Comparison of ENCODE assay signal across 8 mouse cellular contexts in genomic region chr6:17636764-17637170, GRCm38 (mm10). TPM values are rescaled to one million over a fixed set of nuclear protein-coding genes. Genes with fewer than 3 reads are reported as not detected.
DNase-seq lines count a peak whose midpoint lies in the region; ATAC-seq and TF ChIP-seq lines count a peak whose summit lies in the region.

No protein-coding gene starts in this region.

- no peaks in the 10 kb centered on the region for H3K9me3 ChIP-seq in forebrain, embryonic 15.5 days
- H3K9me3 ChIP-seq in lung, embryonic 14.5 days (ENCODE audit: low read depth, low read length) = no peaks in the 10 kb centered on the region

- peak; percentile 93 for DNase-seq in ES-CJ7 (ENCODE audit: low read depth, low spot score)
- peak; percentile 97 for DNase-seq in cerebellum, adult 11 months
- DNase-seq in heart, postnatal 36 days = peak; percentile 94 to 96
- DNase-seq in layer of hippocampus, adult 2 months (ENCODE audit: low spot score in 2 of 2) = peak; percentile 96 to 97
- DNase-seq in lung, embryonic 14.5 days = peak; percentile 98
- DNase-seq in thymus, adult 2 months = peak; percentile 95

- TF ChIP-seq CTCF in layer of hippocampus, adult 2 months (conservative IDR thresholded peaks at IDR 0.05) = no peak
- no peak for TF ChIP-seq CTCF in lung, embryonic 14.5 days (IDR thresholded peaks at IDR 0.05; ENCODE audit: low read depth)
- TF ChIP-seq CTCF in olfactory bulb, adult 2 months (IDR thresholded peaks at IDR 0.05; ENCODE audit: insufficient read depth, low read depth, low read length) = no peak
- 0 out of 2 replicates have a peak, but pooled peaks have one; percentile 23 for TF ChIP-seq CTCF in thymus, adult 2 months (IDR thresholded peaks at IDR 0.05; ENCODE audit: borderline replicate concordance, control insufficient read depth, extremely low read depth, insufficient read depth, low read length, poor library complexity)

- H3K9ac ChIP-seq in forebrain, embryonic 15.5 days (replicated peaks) = peak overlapping the region; percentile 96
- H3K9ac ChIP-seq in lung, embryonic 14.5 days = peak overlapping the region; percentile 97

- peak overlapping the region; percentile 97 for H3K4me3 ChIP-seq in forebrain, embryonic 15.5 days
- peak overlapping the region; percentile 81 for H3K4me3 ChIP-seq in layer of hippocampus, adult 2 months
- H3K4me3 ChIP-seq in lung, embryonic 14.5 days (ENCODE audit: low read depth, low read length) = peak overlapping the region; percentile 86
- H3K4me3 ChIP-seq in olfactory bulb, adult 2 months (ENCODE audit: insufficient read depth, low read depth, low read length) = peak overlapping the region; percentile 85
- H3K4me3 ChIP-seq in thymus, adult 2 months (ENCODE audit: control insufficient read depth, insufficient read depth, low read length) = peak overlapping the region; percentile 79

- peaks cover 16% of the 10 kb centered on the region for H3K4me1 ChIP-seq in forebrain, embryonic 15.5 days
- 0 out of 2 replicates have a peak, but pooled peaks cover 9% of the 10 kb centered on the region for H3K4me1 ChIP-seq in lung, embryonic 14.5 days (ENCODE audit: insufficient read depth)
- peaks cover 2% of the 10 kb centered on the region; the same call in 1 of the 2 replicates for H3K4me1 ChIP-seq in olfactory bulb, adult 2 months (ENCODE audit: control insufficient read depth, insufficient read depth, low read length)
- peaks cover 7% of the 10 kb centered on the region for H3K4me1 ChIP-seq in thymus, adult 2 months (replicated peaks; ENCODE audit: control insufficient read depth, insufficient read depth, low read length)

- ATAC-seq in forebrain, embryonic 15.5 days (replicated peaks) = peak; percentile 96
- ATAC-seq in lung, embryonic 14.5 days (ENCODE audit: insufficient read depth) = peak; percentile 93

- H3K27ac ChIP-seq in forebrain, embryonic 15.5 days (replicated peaks) = peak overlapping the region; percentile 97
- peak overlapping the region; percentile 99 for H3K27ac ChIP-seq in layer of hippocampus, adult 2 months
- peak overlapping the region; percentile 97 for H3K27ac ChIP-seq in lung, embryonic 14.5 days (ENCODE audit: low read depth)
- no peak overlapping the region for H3K27ac ChIP-seq in olfactory bulb, adult 2 months (ENCODE audit: insufficient read depth, low read depth, low read length)
- peak overlapping the region; percentile 30; the same call in 1 of the 2 replicates for H3K27ac ChIP-seq in thymus, adult 2 months (ENCODE audit: control insufficient read depth, insufficient read depth, low read length)

- TF ChIP-seq POLR2A in olfactory bulb, adult 2 months (IDR thresholded peaks at IDR 0.05; ENCODE audit: insufficient read depth, low read depth, low read length) = peak; percentile 44
- peak; percentile 90 for TF ChIP-seq POLR2A in thymus, adult 2 months (IDR thresholded peaks at IDR 0.05; ENCODE audit: control insufficient read depth, extremely low read depth, insufficient read depth, low read length, poor library complexity)

- H3K27me3 ChIP-seq in forebrain, embryonic 15.5 days = no peaks in the 10 kb centered on the region
- no peaks in the 10 kb centered on the region for H3K27me3 ChIP-seq in lung, embryonic 14.5 days (ENCODE audit: insufficient read depth, low read length)
- no peaks in the 10 kb centered on the region for H3K27me3 ChIP-seq in thymus, adult 2 months (ENCODE audit: control insufficient read depth, insufficient read depth, low read length)

- intact Hi-C loops in heart, postnatal 36 days (cut with DNase I) = loop anchor here (5.0 kb wide), 1 partner anchor 56 kb away; the partner anchor contains the start of gene St7

- peak overlapping the region; percentile 38 for H3K4me2 ChIP-seq in forebrain, embryonic 15.5 days (replicated peaks)
- H3K4me2 ChIP-seq in lung, embryonic 14.5 days = peak overlapping the region; percentile 54

- H3K36me3 ChIP-seq in forebrain, embryonic 15.5 days = 0 out of 2 replicates have a peak, but pooled peaks cover 3% of the 10 kb centered on the region
- H3K36me3 ChIP-seq in lung, embryonic 14.5 days (ENCODE audit: insufficient read depth) = no peaks in the 10 kb centered on the region
- no peaks in the 10 kb centered on the region for H3K36me3 ChIP-seq in thymus, adult 2 months (ENCODE audit: control insufficient read depth, insufficient read depth, low read length)

- WGBS in forebrain, embryonic 15.5 days = 0% methylated on average over 29 of the region's 45 CpGs
- under 1% methylated on average over 36 of the region's 45 CpGs for WGBS in lung, embryonic 14.5 days
- 2% methylated on average over 45 of the region's 45 CpGs for WGBS in olfactory bulb, adult 2 months
- WGBS in thymus, adult 2 months = under 1% methylated on average over 40 of the region's 45 CpGs

RNA-seq across cellular contexts. Expression of gene Capza2, which starts 0.7 kb away (rescaled TPM):
- 245 and 257 TPM in 2 replicates for polyA plus RNA-seq in forebrain, embryonic 15.5 days (2015; fragmentation: Nextera tagmentation; extraction: Ambion mirVana)
- 100 to 1,000 TPM; 145 TPM for total RNA-seq in heart, postnatal 36 days (2021)
- total RNA-seq in layer of hippocampus, adult 2 months (2021) = 100 to 1,000 TPM; 300 to 302 TPM
- 247 and 255 TPM in 2 replicates for polyA plus RNA-seq in lung, embryonic 14.5 days (2014; fragmentation: Nextera tagmentation; extraction: Ambion mirVana)
- 161 and 490 TPM in 2 replicates for polyA plus RNA-seq in olfactory bulb, adult 2 months (2012; ENCODE audit: insufficient read depth, insufficient read length, low replicate concordance, missing spikeins)
- polyA plus RNA-seq in thymus, adult 2 months (2012; rRNA removed) = 17.1 and 18.2 TPM in 2 replicates

RNA-seq across cellular contexts. Expression of gene St7, which starts 56.0 kb away (rescaled TPM):
- polyA plus RNA-seq in forebrain, embryonic 15.5 days (2015; fragmentation: Nextera tagmentation; extraction: Ambion mirVana) = 61.3 and 68.2 TPM in 2 replicates
- 10 to 100 TPM; 15.6 to 17.4 TPM for total RNA-seq in heart, postnatal 36 days (2021)
- 10 to 100 TPM; 53.8 to 56.1 TPM for total RNA-seq in layer of hippocampus, adult 2 months (2021)
- polyA plus RNA-seq in lung, embryonic 14.5 days (2014; fragmentation: Nextera tagmentation; extraction: Ambion mirVana) = 44.0 and 48.7 TPM in 2 replicates
- not detected in 2 replicates for polyA plus RNA-seq in olfactory bulb, adult 2 months (2012; ENCODE audit: insufficient read depth, insufficient read length, low replicate concordance, missing spikeins)
- polyA plus RNA-seq in thymus, adult 2 months (2012; rRNA removed) = 8.6 and 9.7 TPM in 2 replicates
